Mouse (Mus musculus): ENCODE measurements around the gene Hist1h3e. TPM values are rescaled to one million over a fixed set of nuclear protein-coding genes. Genes with fewer than 3 reads are reported as not detected.
"Not testable (repeated sequence)": the region's sequence is repeated elsewhere in the genome, so short reads cannot be mapped to it uniquely, and the experiment has no call there.

The Hist1h3e gene
- polyA plus RNA-seq, 1 experiment from 2014 or later = 5.6 TPM

GRCm38 (mm10) chr13:23551146-23551834 is 10.9 kb downstream of the Hist1h3e start, which contains the start of gene Hist1h4f:
Hist1h4f (minus strand) TSS chr13:23551648.
- peak; percentile 94 for DNase-seq (ENCODE audit: low spot score)
- under 1% methylated on average over 47 of the region's 47 CpGs for WGBS

GRCm38 (mm10) chr13:23550761-23551145 is 11.4 kb downstream of the Hist1h3e start:
- peaks cover 20% of the 10 kb centered on the region for H3K4me1 ChIP-seq (replicated peaks)
- H3K27me3 ChIP-seq (ENCODE audit: insufficient read depth, poor library complexity, severe bottlenecking) = no peaks in the 10 kb centered on the region
- peak overlapping the region; percentile 98 for H3K27ac ChIP-seq
- 9% methylated on average over 3 of the region's 3 CpGs for WGBS
- DNase-seq (ENCODE audit: low spot score) = peak; percentile 33
- no peaks in the 10 kb centered on the region for H3K36me3 ChIP-seq
- peak overlapping the region; percentile 55 for H3K4me3 ChIP-seq
- H3K9me3 ChIP-seq = no peaks in the 10 kb centered on the region

More at GRCm38 (mm10) chr13:23551146-23551834, 10.9 kb downstream of the Hist1h3e start, which contains the start of gene Hist1h4f:
- not testable (repeated sequence) for H3K9me3 ChIP-seq; H3K27me3 ChIP-seq (ENCODE audit: insufficient read depth, poor library complexity, severe bottlenecking); H3K36me3 ChIP-seq
- Histone ChIP-seq H3K27ac (peak within 1 kb of the TSS; percentile 98), H3K4me1 (replicated peaks) (peaks cover 17% of the 10 kb centered on the region), H3K4me3 (peak within 1 kb of the TSS; percentile 55)

- Histone ChIP-seq H3K36me3 (no peaks in the 10 kb centered on the region), H3K27me3 (ENCODE audit: insufficient read depth, poor library complexity, severe bottlenecking) (no peaks in the 10 kb centered on the region), H3K4me1 (replicated peaks) (peaks cover 24% of the 10 kb centered on the region), H3K4me3 (no peak overlapping the region), H3K27ac (peak overlapping the region; percentile 80), H3K9me3 (no peaks in the 10 kb centered on the region)
- DNase-seq (ENCODE audit: low spot score) = no peak
- WGBS = 82% methylated on average over 5 of the region's 5 CpGs
Measured at GRCm38 (mm10) chr13:23546694-23547093, 15.5 kb downstream of the Hist1h3e start.

DNA sequence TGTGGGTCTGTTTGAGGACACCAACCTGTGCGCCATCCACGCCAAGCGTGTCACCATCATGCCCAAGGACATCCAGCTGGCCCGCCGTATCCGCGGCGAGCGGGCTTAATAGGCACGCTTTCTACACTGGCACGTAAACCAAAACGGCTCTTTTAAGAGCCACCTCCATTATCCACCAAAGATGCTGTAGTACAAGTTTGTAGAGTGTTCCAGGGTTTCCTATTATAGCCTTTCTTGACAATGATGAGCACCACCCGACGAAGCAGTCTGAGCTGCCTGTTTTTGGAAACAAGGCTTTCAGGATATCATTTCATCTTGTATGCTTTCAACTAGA is 17.4 kb downstream of the Hist1h3e start:
- not testable (repeated sequence) for H3K9me3 ChIP-seq; DNase-seq (ENCODE audit: low spot score); H3K36me3 ChIP-seq; H3K27me3 ChIP-seq (ENCODE audit: insufficient read depth, poor library complexity, severe bottlenecking)
- H3K4me3 ChIP-seq = peak overlapping the region; percentile 57
- WGBS = 0% methylated on average over 14 of the region's 14 CpGs
- H3K4me1 ChIP-seq (replicated peaks) = peaks cover 15% of the 10 kb centered on the region
- H3K27ac ChIP-seq = peak overlapping the region; percentile 95

DNA sequence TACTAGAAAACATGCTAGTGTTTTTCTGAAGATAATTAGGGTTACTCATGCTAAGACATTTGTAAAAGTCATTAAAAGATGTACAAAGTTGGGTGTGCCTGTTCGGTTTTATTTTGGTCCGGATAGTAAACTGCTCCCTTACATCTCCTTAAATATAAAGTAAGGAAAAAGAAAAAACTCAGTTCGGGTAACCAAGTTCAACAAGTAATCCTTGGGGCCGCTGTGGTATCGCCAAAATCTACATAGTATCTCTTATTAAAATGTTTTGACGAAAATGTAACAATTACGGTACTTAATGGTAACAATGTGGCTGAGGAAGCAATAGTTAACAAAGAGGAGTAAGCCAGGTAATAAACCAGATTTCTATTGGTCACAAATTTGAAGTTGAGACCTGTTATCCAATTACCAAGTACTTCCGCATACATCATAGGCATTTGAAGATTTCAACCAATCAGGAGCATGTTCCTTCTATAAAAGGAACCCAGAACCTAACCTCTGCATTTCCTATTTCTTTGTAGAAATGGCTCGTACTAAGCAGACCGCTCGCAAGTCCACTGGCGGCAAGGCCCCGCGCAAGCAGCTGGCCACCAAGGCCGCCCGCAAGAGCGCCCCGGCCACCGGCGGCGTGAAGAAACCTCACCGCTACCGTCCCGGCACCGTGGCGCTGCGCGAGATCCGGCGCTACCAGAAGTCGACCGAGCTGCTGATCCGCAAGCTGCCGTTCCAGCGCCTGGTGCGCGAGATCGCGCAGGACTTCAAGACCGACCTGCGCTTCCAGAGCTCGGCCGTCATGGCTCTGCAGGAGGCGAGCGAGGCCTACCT is 18.0 kb downstream of the Hist1h3e start, which contains the start of gene Hist1h3f:
Hist1h3f (plus strand) TSS at position 88 of the 822 bp plus-strand sequence.
- peak within 1 kb of the TSS; percentile 57 for H3K4me3 ChIP-seq
- H3K4me1 ChIP-seq (replicated peaks) = peaks cover 15% of the 10 kb centered on the region
- H3K27me3 ChIP-seq (ENCODE audit: insufficient read depth, poor library complexity, severe bottlenecking) = no peaks in the 10 kb centered on the region
- peak; percentile 58 for DNase-seq (ENCODE audit: low spot score)
- H3K9me3 ChIP-seq = no peaks in the 10 kb centered on the region
- peak within 1 kb of the TSS; percentile 95 for H3K27ac ChIP-seq
- WGBS = under 1% methylated on average over 34 of the region's 45 CpGs
- H3K36me3 ChIP-seq = no peaks in the 10 kb centered on the region

DNA sequence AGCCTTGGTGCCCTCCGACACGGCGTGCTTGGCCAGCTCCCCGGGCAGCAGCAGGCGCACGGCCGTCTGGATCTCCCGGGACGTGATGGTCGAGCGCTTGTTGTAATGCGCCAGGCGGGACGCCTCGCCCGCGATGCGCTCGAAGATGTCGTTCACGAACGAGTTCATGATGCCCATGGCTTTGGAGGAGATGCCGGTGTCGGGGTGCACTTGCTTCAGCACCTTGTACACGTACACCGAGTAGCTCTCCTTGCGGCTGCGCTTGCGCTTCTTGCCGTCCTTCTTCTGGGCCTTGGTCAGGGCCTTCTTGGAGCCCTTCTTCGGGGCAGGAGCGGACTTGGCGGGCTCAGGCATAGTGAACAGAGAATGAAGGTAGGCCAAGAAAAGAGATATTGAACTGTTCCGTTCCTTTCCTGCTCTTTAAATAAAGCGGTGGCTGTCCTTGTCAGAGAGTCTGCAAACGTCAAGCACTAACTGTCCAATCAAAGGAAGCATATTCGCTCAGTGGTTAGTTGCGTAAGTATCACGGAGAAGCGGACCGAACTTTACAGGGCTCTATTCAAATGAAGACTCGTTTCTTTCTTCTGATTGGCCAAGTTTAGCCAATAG is 19.1 kb downstream of the Hist1h3e start, which contains the start of gene Hist1h2bh:
Hist1h2bh (minus strand) TSS at position 394 of the 609 bp plus-strand sequence.
- H3K9me3 ChIP-seq; H3K27me3 ChIP-seq (ENCODE audit: insufficient read depth, poor library complexity, severe bottlenecking); H3K36me3 ChIP-seq: not testable (repeated sequence)
- DNase-seq (ENCODE audit: low spot score) = peak; percentile 79
- under 1% methylated on average over 42 of the region's 42 CpGs for WGBS
- Histone ChIP-seq H3K4me1 (replicated peaks) (peaks cover 19% of the 10 kb centered on the region), H3K27ac (peak within 1 kb of the TSS; percentile 95), H3K4me3 (peak within 1 kb of the TSS; percentile 57)

- not testable (repeated sequence) for H3K36me3 ChIP-seq; H3K27me3 ChIP-seq (ENCODE audit: insufficient read depth, poor library complexity, severe bottlenecking); DNase-seq (ENCODE audit: low spot score); H3K9me3 ChIP-seq
- Histone ChIP-seq H3K4me1 (replicated peaks) (peaks cover 23% of the 10 kb centered on the region), H3K27ac (peak overlapping the region; percentile 95), H3K4me3 (peak overlapping the region; percentile 57)
- WGBS = 9% methylated on average over 3 of the region's 3 CpGs
Measured at GRCm38 (mm10) chr13:23542225-23542980, 19.8 kb downstream of the Hist1h3e start.

DNA sequence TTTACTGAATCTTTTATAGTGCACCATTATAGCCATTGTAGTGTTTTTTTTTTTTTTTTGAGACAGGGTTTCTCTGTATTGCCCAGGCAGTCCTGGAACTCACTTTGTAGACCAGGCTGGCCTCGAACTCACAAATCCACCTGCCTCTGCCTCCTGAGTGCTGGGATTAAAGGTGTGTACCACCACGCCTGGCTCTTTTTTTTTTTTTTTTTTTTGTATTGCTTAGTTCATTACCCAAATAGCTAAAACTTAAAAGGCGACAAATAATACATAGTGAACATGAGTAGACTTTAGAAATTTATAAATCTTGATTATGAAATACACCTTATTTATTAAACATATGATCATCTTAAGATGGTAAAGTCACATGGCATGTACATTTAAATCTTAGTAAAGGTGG is 20.7 kb downstream of the Hist1h3e start:
- no peaks in the 10 kb centered on the region for H3K9me3 ChIP-seq
- H3K36me3 ChIP-seq = no peaks in the 10 kb centered on the region
- WGBS = 84% methylated on average over 3 of the region's 3 CpGs
- no peak for DNase-seq (ENCODE audit: low spot score)
- no peaks in the 10 kb centered on the region for H3K27me3 ChIP-seq (ENCODE audit: insufficient read depth, poor library complexity, severe bottlenecking)
- no peak overlapping the region for H3K4me3 ChIP-seq
- H3K27ac ChIP-seq = no peak overlapping the region
- H3K4me1 ChIP-seq (replicated peaks) = peaks cover 31% of the 10 kb centered on the region

DNA sequence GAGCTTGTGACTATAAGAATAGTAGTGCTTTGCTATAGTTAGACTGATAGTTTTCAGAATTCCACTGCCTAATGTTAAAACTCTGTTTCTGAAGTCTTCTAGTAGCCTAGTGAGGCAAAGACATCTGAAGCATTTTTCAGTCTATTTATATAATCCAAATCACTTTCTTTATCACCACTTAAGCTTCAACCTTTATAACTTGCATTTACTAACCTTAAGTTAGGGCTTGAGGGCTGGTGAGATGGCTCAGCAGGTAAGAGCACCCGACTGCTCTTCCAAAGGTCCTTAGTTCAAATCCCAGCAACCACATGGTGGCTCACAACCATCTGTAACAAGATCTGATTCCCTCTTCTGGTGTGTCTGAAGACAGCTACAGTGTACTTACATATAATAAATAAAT is 22.3 kb downstream of the Hist1h3e start:
- not testable (repeated sequence) for H3K36me3 ChIP-seq; H3K27me3 ChIP-seq (ENCODE audit: insufficient read depth, poor library complexity, severe bottlenecking); H3K9me3 ChIP-seq; DNase-seq (ENCODE audit: low spot score); H3K4me3 ChIP-seq; H3K27ac ChIP-seq
- peaks cover 34% of the 10 kb centered on the region for H3K4me1 ChIP-seq (replicated peaks)
- WGBS = 76% methylated on average over 1 of the region's 1 CpGs

DNA sequence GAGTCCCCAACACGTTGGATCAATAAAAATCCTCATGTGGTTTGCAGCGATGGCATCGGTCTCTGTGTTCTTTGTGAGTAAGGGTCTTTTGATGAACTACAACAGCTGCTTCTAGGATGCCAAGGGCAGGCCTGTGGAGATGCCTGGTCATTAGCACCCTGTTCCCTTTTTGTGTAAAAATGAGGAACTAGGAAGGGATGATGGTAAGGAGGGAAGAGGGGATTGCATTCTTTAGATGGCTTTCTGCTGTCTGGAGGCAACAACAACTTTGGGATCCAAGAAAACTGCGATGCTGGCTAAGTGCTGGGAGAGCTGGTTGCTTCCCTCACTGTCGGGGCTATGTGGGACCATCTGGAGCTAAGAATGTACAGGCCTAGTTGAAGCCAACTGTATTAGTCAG is 23.9 kb downstream of the Hist1h3e start:
- Histone ChIP-seq H3K27ac (peak overlapping the region; percentile 60), H3K27me3 (ENCODE audit: insufficient read depth, poor library complexity, severe bottlenecking) (no peaks in the 10 kb centered on the region), H3K4me1 (replicated peaks) (peaks cover 42% of the 10 kb centered on the region), H3K36me3 (no peaks in the 10 kb centered on the region), H3K9me3 (no peaks in the 10 kb centered on the region), H3K4me3 (no peak overlapping the region; the same call in 1 of the 2 replicates)
- WGBS = 83% methylated on average over 5 of the region's 5 CpGs
- DNase-seq (ENCODE audit: low spot score) = no peak

DNA sequence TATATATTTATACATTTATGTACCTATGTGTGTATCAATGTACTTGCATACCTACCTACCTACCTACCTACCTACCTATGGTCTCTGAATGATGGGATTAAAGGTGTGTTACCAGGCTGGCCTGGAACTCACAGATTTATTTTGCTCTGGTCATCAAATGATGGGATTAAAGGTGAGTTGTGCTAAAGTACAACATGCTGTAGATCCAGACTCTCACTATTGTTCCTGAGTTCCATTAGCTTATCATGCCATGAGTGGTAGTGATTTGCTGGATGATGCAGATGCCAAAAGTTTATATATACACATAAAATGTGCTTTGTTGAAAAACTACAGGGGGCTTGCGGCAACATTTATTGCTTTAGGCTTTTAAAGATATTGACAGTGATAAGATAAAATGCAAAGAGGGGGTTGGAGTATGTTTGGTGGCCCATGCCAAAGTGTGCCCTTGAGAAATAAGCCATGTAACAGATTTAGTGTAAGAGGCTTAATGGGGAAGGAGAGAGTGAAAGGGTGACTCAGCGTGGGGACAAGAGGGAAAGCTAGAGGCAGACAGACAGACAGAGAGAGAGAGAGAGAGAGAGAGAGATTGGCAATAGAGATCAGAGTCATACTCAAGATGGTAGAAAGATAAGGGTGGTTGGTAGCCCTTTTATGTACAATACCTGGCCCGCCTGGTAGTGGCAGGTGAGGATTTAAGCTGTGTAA is 25.0 kb downstream of the Hist1h3e start:
- no peak for DNase-seq (ENCODE audit: low spot score)
- H3K27me3 ChIP-seq (ENCODE audit: insufficient read depth, poor library complexity, severe bottlenecking) = no peaks in the 10 kb centered on the region
- peak overlapping the region; percentile 98; the same call in 1 of the 2 replicates for H3K27ac ChIP-seq
- peaks cover 47% of the 10 kb centered on the region for H3K4me1 ChIP-seq (replicated peaks)
- no peaks in the 10 kb centered on the region for H3K36me3 ChIP-seq
- H3K4me3 ChIP-seq = peak overlapping the region; percentile 64
- no peaks in the 10 kb centered on the region for H3K9me3 ChIP-seq
- 83% methylated on average over 3 of the region's 3 CpGs for WGBS

All from hindbrain, embryonic 10.5 days (tissue).